Mouse (Mus musculus): ENCODE measurements at regions not wholly inside any gene's neighbourhood (a gene's known extent, or its start where the extent isn't known, plus 50 kb on each side); places are given as distances from the start of the nearest gene placed in this dataset.

DNA sequence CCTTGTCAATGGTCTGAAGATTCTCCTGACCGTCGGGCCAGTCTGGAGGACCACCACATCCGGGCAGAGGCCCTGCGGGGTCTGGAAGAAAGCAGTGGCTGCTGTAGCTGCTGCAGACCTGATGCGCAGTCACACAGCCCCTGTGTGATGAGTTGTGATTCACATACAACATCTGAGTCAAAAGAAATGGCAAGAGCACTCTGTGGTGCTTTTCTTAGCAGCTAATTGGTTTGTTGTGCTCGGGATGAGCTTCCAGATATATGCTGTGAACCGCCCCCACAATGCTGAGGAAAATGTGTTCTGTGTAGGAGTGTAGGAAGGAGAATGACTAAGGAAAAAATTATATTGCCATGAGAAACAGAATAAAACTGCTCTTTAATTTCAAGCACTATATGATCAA is 290.6 kb downstream of the Fam84a start:
- TF ChIP-seq CTCF (IDR thresholded peaks at IDR 0.05; ENCODE audit: low read depth), result no peak
- TF ChIP-seq EP300 (IDR thresholded peaks at IDR 0.05; ENCODE audit: low read depth), result no peak

All from heart, postnatal 0 days (tissue).